Mouse (Mus musculus) myocyte (in vitro differentiated cells): ENCODE results near the gene Arhgef17.

Source experiments
- MAX ChIP-seq: IDR thresholded peaks from one replicate; pipeline ENCODE4 v1.6.1; 2011; ENCODE audit warnings: low read depth, mild to moderate bottlenecking, control low read depth
- MYOD1 ChIP-seq, 3 experiments: IDR thresholded peaks; one replicate each; pipeline ENCODE4 v1.6.1; 2011; ENCODE audit warnings: control low read depth in 2 of 3, low read depth in 2 of 3, mild to moderate bottlenecking in 2 of 3, moderate library complexity in 1 of 3; ENCODE audit not compliant: insufficient read length in 2 of 3, control insufficient read depth in 1 of 3
- POLR2A ChIP-seq: IDR thresholded peaks from one replicate; pipeline ENCODE4 v1.6.1; 2011; ENCODE audit warnings: low read depth, mild to moderate bottlenecking, control low read depth, moderate library complexity; ENCODE audit not compliant: insufficient read length
- TCF12 ChIP-seq: IDR thresholded peaks from one replicate; pipeline ENCODE4 v1.6.1; 2011; ENCODE audit warnings: mild to moderate bottlenecking, control low read depth; ENCODE audit not compliant: poor library complexity, insufficient read depth, severe bottlenecking
- TCF3 ChIP-seq: IDR thresholded peaks from one replicate; pipeline ENCODE4 v1.6.1; 2011; ENCODE audit warnings: low read depth, control low read depth; ENCODE audit not compliant: insufficient read length
- USF1 ChIP-seq: IDR thresholded peaks from one replicate; pipeline ENCODE4 v1.6.1; 2011; ENCODE audit warnings: low read depth, mild to moderate bottlenecking, control low read depth, moderate library complexity

- TF ChIP-seq POLR2A = no peak
- TF ChIP-seq MAX = no peak
- no peak for TF ChIP-seq USF1
- no peak for TF ChIP-seq TCF3
- TF ChIP-seq MYOD1 (IDR thresholded peaks at IDR 0.05; ENCODE audit: control insufficient read depth in 1 of 3, insufficient read length in 2 of 3, low read depth in 2 of 3) = no peak
- no peak for TF ChIP-seq TCF12
Observed at GRCm38 (mm10) chr7:100968376-100968775, 36.5 kb upstream of the Arhgef17 start.
